Mouse (Mus musculus) kidney, adult 2 months (tissue): Measurements from ENCODE around the gene Zbtb20.

Source experiments
- CTCF ChIP-seq: fragments of 200-500 bp; conservative IDR thresholded peaks from 2 replicates; pipeline ENCODE4 v1.5.1; 2011; ENCODE audit warnings: low read depth, mild to moderate bottlenecking, control low read depth, low read length, moderate library complexity, mixed read lengths; ENCODE audit not compliant: insufficient read depth, insufficient read length
- POLR2A ChIP-seq: fragments of 200-500 bp; IDR thresholded peaks from one replicate; pipeline ENCODE4 v1.6.1; 2011; ENCODE audit warnings: low read depth, low read length, control low read depth

- no peak for TF ChIP-seq CTCF
- no peak for TF ChIP-seq POLR2A
Measured at GRCm38 (mm10) chr16:43328221-43328620, 452.5 kb downstream of the Zbtb20 start.
